Mouse (Mus musculus) thymus, adult 2 months (tissue): ENCODE measurements at regions not wholly inside any gene's neighbourhood (a gene's known extent, or its start where the extent isn't known, plus 50 kb on each side); places are given as distances from the start of the nearest gene placed in this dataset.

ENCODE experiments used
- CTCF ChIP-seq: fragments of 200-500 bp; IDR thresholded peaks from 2 replicates; pipeline ENCODE4 v1.5.1; 2012; ENCODE audit warnings: mild to moderate bottlenecking, control low read depth, low read length, moderate library complexity, borderline replicate concordance; ENCODE audit not compliant: control insufficient read depth, poor library complexity, insufficient read depth; ENCODE audit errors: extremely low read depth
- POLR2A ChIP-seq: fragments of 200-500 bp; IDR thresholded peaks from 2 replicates; pipeline ENCODE4 v1.6.1; 2012; ENCODE audit warnings: mild to moderate bottlenecking, low read length, control low read depth, moderate library complexity; ENCODE audit not compliant: control insufficient read depth, poor library complexity, insufficient read depth; ENCODE audit errors: extremely low read depth

GRCm38 (mm10) chr6:51333722-51334360 lies 98.6 kb upstream of the Nfe2l3 start:
- TF ChIP-seq CTCF (no peak), POLR2A (no peak)
